In the genomic region with DNA sequence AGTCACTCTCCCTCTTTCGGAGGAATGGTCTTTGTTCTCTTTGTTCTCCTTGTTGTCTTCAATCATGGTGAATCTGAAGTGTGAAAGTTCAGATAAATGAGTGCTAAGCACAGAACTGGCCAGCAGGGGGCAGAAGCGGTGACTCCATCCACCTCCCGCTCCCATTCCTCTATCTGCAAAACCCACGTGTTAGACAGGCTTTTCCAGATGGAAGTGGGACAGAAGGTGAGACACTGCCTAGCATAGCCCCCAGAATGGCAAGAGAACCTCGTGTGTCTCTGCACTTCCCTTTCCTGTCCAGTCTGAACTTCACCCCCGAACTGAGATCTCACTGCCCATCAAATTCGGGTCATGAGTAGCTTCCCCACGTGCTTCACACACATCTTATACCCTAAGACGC, we compare ENCODE assay signal across 9 mouse cellular contexts. TPM values are rescaled to one million over a fixed set of nuclear protein-coding genes. Genes with fewer than 3 reads are reported as not detected.
A peak's percentile ranks its signal among the peaks of the same experiment; 100 is the strongest.
DNase-seq lines count a peak whose midpoint lies in the region; ATAC-seq and TF ChIP-seq lines count a peak whose summit lies in the region.
"Had no signal": no experiment of that assay in that cellular context is flagged by ENCODE, and none has a peak within 500 bp of the region (broad histone marks: within the 10 kb centered on the region; RNA-seq: fewer than 3 reads in every experiment).

No protein-coding gene starts in this region.

- peaks cover 53% of the 10 kb centered on the region for H3K4me1 ChIP-seq in G1E (ENCODE audit: insufficient read depth, low read depth, low read length)

- H3K4me3 ChIP-seq in G1E (ENCODE audit: low read depth, low read length) = peak overlapping the region; percentile 47; the same call in 1 of the 2 replicates

- peak; percentile 14 to 65 for DNase-seq in adrenal gland, adult (ENCODE audit: inconsistent age in 2 of 2, low spot score in 1 of 2)
- no peak for DNase-seq in adrenal gland, adult 8-10 months
- peak; percentile 51 to 57 for DNase-seq in layer of hippocampus, postnatal 10 days (ENCODE audit: low spot score in 2 of 2)
- DNase-seq in layer of hippocampus, postnatal 36 days = no peak
- DNase-seq in G1E (ENCODE audit: low spot score) = no peak
- DNase-seq in embryo, embryonic 10 days (ENCODE audit: low spot score) = peak; percentile 76
- DNase-seq in lung, postnatal 14 days = peak; percentile 20
- DNase-seq in frontal cortex, adult 2 months (ENCODE audit: extremely low spot score in 1 of 2, low spot score in 1 of 2) = no peak

- H3K27me3 ChIP-seq in G1E (ENCODE audit: insufficient read depth, low read length) = no peaks in the 10 kb centered on the region

- no peaks in the 10 kb centered on the region for H3K9me3 ChIP-seq in G1E (replicated peaks)

- TF ChIP-seq CTCF in G1E (IDR thresholded peaks at IDR 0.05; ENCODE audit: low read depth, low read length) = peak; percentile 75

- H3K36me3 ChIP-seq in G1E (replicated peaks) = peaks cover 19% of the 10 kb centered on the region

- peak; percentile 23 for ATAC-seq in G1E (ENCODE audit: extremely low read depth, insufficient number of reproducible peaks, low FRiP score, poor library complexity, severe bottlenecking)

RNA-seq across cellular contexts. Expression of a gene that starts 7.1 kb away (rescaled TPM):
- total RNA-seq in adrenal gland, adult 8-10 months (2022) = not detected
- total RNA-seq in layer of hippocampus, postnatal 10 days (2021) = under 1 TPM; 0.50 to 0.56 TPM
- total RNA-seq in layer of hippocampus, postnatal 36 days (2021) = under 1 TPM; 0.10 to 0.25 TPM
- total RNA-seq in G1E (2014; fragmentation: Nextera tagmentation) (171 and 201 TPM in 2 replicates), G1E (2017) (386 and 387 TPM in 2 replicates)
- 2.1 and 3.6 TPM in 2 replicates for polyA plus RNA-seq in G1E (2012)
- polyA plus RNA-seq in frontal cortex, adult 2 months (2012; rRNA removed) = 0.27 and 0.34 TPM in 2 replicates
- total RNA-seq: heart, postnatal 36 days had no signal

RNA-seq across cellular contexts. Expression of a gene that starts 25.6 kb away (rescaled TPM):
- total RNA-seq in adrenal gland, adult 8-10 months (2022) = 10 to 100 TPM; 29.2 to 47.3 (median 37.2) TPM
- total RNA-seq in layer of hippocampus, postnatal 10 days (2021) = 10 to 100 TPM; 50.5 to 55.9 TPM
- 10 to 100 TPM; 42.4 to 45.4 TPM for total RNA-seq in layer of hippocampus, postnatal 36 days (2021)
- total RNA-seq in G1E (2014; fragmentation: Nextera tagmentation) (13.0 and 14.9 TPM in 2 replicates), G1E (2017) (36.2 and 36.5 TPM in 2 replicates)
- polyA plus RNA-seq in G1E (2012) = 9.5 and 10.9 TPM in 2 replicates
- polyA plus RNA-seq in frontal cortex, adult 2 months (2012; rRNA removed) = 48.0 and 50.4 TPM in 2 replicates

RNA-seq across cellular contexts. Expression of a gene that starts 45.2 kb away (rescaled TPM):
- 10 to 100 TPM in 2 of 4 experiments, 1 to 10 TPM in 2; 6.4 to 12.4 (median 10.2) TPM for total RNA-seq in adrenal gland, adult 8-10 months (2022)
- 10 to 100 TPM; 10.3 to 10.5 TPM for total RNA-seq in layer of hippocampus, postnatal 10 days (2021)
- 10 to 100 TPM; 10.3 to 11.3 TPM for total RNA-seq in layer of hippocampus, postnatal 36 days (2021)
- total RNA-seq in G1E (2014; fragmentation: Nextera tagmentation) (34.4 and 48.6 TPM in 2 replicates), G1E (2017) (23.9 and 28.1 TPM in 2 replicates)
- polyA plus RNA-seq in G1E (2012) = 4.4 and 4.6 TPM in 2 replicates
- polyA plus RNA-seq in frontal cortex, adult 2 months (2012; rRNA removed) = 8.1 and 9.1 TPM in 2 replicates

RNA-seq across cellular contexts. Expression of a gene that starts 50.3 kb away (rescaled TPM):
- 1 to 10 TPM; 1.1 to 7.4 (median 4.6) TPM for total RNA-seq in adrenal gland, adult 8-10 months (2022)
- total RNA-seq in layer of hippocampus, postnatal 10 days (2021) = under 1 TPM in 1 of 2 experiments, not detected in 1; 0.16 TPM
- total RNA-seq in layer of hippocampus, postnatal 36 days (2021) = not detected
- total RNA-seq in G1E (2014; fragmentation: Nextera tagmentation) (not detected in 2 replicates), G1E (2017) (1.0 TPM in 1 of 2 replicates, not detected in the other)
- polyA plus RNA-seq in G1E (2012) = not detected in 2 replicates
- polyA plus RNA-seq in frontal cortex, adult 2 months (2012; rRNA removed) = not detected in 2 replicates

Comparison
In these comparisons a context has a peak if more than half of its experiments do, and no peak if none do; other contexts are left out.
1. DNase-seq: peak in adrenal gland, adult (2 of 2), layer of hippocampus, postnatal 10 days (2 of 2), embryo, embryonic 10 days (single experiment) and lung, postnatal 14 days (single experiment); none in adrenal gland, adult 8-10 months (single experiment), layer of hippocampus, postnatal 36 days (0 of 2), G1E (single experiment) and frontal cortex, adult 2 months (0 of 2).
2. RNA of a gene that starts 7.1 kb away (total RNA-seq): 171 to 387 TPM in G1E; 0.50 to 0.56 TPM in layer of hippocampus, postnatal 10 days, 0.10 to 0.25 TPM in layer of hippocampus, postnatal 36 days and not detected in adrenal gland, adult 8-10 months; every median in the first group is over 100 times any median in the second.